Mouse (Mus musculus) liver, adult (tissue): ENCODE measurements around the gene Chac1.

Source experiments
- GATA4 ChIP-seq: IDR thresholded peaks from 2 replicates; pipeline ENCODE4 v1.6.1; 2014; ENCODE audit warnings: mild to moderate bottlenecking, low read length; ENCODE audit not compliant: insufficient replicate concordance

Gene Chac1

DNA sequence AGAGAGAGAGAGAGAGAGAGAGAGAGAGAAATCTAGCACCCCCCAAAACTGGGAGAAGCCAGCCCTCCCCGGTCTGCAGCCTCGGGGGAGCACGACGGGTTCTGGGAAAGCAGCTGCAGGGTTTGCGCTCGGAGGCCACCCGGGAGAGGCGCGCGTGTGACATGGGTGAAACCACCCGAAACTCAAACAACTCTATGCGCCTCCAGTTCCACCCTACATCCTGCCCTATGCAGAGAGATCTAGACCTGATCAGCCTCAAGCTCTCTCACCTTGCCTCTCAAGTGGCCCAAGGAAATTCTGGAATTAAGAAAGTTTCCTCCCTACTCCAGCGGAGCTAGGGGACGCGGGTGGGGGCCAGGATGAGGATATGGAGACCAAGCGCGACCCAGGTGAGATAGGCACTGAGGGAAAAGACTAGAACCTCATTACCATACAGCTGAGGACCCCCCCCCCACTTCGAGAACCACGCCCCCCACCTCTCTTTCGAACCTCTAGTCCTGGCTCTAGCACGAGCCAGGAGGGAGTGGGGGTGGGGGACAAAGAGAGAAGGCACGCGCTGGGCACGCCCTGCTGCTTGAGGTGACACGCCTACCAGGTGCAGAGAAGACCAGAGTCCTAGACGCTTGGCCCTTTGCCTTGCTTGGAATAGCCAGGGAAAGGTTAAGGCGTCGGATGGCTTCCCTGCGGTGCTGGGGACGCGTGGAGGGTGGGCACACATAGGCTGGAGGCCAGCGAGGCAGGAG lies 26.3 kb upstream of the Chac1 start:
- no peak for TF ChIP-seq GATA4

DNA sequence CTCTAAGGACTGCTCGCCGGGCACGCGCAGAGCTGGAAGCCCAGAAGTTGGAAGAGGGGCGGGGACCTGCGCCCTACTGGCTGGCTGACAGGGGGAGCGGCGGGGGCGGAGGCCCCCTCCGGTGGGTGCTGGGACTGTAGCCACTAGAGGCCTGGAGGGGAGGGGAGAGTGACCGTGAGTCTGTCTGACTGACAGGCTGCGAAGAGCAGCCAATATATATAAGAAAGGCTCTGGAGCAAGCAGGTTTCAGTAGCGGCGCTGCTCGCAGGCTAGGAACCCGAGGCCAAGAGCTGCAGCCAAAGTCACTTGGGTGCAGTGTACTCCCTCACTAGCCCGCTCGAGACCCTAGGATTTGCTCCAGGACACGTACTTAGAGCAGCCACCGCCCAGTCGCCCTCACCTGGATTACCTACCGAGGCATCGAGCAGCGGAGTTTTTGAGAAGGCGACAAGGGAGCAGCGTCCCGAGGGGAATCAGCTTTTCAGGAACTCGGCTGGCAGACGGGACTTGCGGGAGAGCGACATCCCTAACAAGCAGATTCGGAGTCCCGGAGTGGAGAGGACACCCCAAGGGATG lies 25.4 kb upstream of the Chac1 start, which contains the start of gene Dll4:
Gene Dll4, plus strand, starts transcription at position 217 of the 576 bp plus-strand sequence.
- no peak; the same call in 1 of the 2 replicates for TF ChIP-seq GATA4

DNA sequence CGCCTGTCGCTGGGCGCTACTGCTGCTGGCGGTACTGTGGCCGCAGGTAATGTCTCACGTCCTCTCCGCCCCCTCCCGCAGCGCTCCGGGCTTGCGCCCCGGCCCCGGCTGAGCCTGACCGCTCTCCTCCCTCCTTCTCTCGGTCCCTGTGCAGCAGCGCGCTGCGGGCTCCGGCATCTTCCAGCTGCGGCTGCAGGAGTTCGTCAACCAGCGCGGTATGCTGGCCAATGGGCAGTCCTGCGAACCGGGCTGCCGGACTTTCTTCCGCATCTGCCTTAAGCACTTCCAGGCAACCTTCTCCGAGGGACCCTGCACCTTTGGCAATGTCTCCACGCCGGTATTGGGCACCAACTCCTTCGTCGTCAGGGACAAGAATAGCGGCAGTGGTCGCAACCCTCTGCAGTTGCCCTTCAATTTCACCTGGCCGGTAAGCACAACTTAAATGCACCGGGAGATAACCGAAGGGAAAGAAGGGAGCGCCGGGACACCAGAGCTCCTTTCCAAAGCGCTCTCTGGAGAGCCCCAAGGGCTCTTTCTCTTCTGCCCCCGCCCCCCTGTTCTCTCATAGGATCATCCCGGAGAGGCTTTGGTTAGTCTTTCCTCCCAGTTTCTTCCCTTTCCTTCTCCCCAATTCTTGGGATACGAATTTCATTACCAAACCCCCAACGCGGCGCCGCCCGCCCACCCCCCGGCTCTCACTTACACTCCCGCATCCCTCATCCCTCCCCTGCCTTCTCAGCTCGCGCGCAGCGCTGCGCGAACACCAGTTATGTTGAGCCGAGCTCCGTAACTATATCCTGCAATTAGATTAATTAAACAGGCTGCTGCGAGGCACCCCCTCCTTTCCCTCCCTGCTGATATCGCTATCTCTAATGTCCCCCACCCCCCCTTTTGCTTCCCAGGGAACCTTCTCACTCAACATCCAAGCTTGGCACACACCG lies 24.6 kb upstream of the Chac1 start:
- no peak; the same call in 1 of the 2 replicates for TF ChIP-seq GATA4

DNA sequence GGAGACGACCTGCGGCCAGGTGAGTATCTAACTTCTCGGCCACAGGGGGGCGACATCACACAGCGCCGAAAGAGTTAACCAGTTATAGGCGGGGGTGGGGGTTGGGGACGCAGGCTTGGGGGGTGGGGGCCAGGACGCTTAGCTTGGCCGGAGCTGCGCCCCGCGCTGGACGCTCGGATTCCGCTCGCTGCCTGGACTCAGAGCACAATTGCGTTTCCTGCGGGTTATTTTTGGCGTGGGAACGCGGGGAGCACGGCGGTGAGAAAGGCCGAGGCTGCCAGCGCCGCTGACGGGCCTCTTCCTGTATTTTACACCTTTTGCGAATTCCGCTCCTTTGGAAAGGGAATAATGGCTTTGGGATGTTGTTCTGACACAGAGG lies 23.9 kb upstream of the Chac1 start:
- peak; percentile 33; the same call in 1 of the 2 replicates for TF ChIP-seq GATA4

DNA sequence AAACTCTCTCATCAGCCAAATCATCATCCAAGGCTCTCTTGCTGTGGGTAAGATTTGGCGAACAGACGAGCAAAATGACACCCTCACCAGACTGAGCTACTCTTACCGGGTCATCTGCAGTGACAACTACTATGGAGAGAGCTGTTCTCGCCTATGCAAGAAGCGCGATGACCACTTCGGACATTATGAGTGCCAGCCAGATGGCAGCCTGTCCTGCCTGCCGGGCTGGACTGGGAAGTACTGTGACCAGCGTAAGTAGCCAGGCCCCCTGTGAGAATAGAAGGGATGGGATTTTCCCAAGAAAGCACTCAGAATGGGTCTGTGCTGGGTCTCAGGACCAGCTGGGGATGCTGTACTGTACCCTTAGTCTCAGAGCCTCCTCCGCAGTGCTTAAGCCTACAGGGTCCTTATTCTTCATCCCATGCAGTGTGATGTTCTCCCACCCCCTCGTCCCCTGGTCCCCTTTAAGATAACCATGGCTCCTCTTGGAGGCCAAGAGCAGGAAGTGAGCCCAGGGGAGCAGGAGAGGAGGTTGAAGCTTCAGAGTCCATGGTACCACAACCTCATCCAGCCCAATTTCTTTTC lies 23.0 kb upstream of the Chac1 start:
- no peak for TF ChIP-seq GATA4

DNA sequence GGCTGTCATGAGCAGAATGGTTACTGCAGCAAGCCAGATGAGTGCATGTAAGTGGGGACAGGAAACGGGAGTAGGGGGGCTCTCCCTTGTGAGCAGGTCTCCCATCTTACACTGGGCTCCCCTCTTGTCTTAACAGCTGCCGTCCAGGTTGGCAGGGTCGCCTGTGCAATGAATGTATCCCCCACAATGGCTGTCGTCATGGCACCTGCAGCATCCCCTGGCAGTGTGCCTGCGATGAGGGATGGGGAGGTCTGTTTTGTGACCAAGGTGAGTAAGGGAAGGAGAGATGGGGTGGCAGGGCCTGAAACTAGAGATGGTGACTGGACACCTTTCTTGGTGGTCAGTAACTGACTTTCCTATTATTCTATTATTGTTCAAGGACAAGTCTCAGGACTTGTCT lies 22.5 kb upstream of the Chac1 start:
- no peak for TF ChIP-seq GATA4

DNA sequence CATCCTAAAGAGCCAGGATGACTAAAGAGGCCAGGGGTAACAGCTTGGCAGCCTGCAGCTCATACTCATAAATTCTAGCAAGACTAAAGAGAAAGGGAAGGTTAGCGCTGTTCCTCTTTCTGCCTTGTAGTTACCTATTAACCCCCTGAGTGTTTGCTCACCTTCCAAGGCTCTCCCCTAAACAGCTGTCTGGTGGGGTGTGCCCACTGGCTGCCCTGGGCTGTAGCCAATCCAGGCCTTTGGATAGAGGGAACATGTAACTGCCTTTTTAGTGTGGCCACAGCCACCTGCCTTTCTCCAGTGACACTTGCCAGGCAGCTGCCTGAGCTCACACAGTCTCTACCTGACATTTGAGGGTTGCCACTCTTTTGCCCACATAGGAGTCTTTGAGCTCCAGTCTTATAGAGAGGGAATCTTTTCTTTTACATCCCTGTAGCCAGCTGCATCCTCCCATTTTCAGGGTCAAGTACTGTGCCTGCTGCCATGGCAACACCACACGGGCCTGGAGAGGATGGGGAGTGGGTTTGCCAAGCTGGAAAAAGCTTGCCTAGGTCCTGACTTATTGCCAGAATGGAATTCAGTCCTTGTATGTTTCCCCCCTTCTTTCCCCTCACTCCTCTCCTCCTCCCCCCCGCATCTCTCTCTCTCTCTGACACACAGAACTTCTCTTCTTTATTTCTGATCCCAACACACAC lies 21.8 kb upstream of the Chac1 start:
- TF ChIP-seq GATA4 = no peak

DNA sequence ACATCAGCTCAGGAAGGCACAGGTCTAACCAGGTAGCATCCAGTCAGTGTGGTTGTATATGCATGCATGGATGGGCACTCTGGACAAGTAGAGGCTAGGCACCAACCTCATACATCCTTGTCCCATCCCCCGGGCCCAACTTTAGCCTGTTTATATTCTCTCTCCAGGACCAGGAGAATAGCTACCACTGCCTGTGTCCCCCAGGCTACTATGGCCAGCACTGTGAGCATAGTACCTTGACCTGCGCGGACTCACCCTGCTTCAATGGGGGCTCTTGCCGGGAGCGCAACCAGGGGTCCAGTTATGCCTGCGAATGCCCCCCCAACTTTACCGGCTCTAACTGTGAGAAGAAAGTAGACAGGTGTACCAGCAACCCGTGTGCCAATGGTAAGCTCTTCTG lies 20.2 kb upstream of the Chac1 start:
- no peak for TF ChIP-seq GATA4

DNA sequence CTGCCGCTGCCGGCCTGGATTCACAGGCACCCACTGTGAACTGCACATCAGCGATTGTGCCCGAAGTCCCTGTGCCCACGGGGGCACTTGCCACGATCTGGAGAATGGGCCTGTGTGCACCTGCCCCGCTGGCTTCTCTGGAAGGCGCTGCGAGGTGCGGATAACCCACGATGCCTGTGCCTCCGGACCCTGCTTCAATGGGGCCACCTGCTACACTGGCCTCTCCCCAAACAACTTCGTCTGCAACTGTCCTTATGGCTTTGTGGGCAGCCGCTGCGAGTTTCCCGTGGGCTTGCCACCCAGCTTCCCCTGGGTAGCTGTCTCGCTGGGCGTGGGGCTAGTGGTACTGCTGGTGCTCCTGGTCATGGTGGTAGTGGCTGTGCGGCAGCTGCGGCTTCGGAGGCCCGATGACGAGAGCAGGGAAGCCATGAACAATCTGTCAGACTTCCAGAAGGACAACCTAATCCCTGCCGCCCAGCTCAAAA lies 18.8 kb upstream of the Chac1 start:
- TF ChIP-seq GATA4 = no peak

DNA sequence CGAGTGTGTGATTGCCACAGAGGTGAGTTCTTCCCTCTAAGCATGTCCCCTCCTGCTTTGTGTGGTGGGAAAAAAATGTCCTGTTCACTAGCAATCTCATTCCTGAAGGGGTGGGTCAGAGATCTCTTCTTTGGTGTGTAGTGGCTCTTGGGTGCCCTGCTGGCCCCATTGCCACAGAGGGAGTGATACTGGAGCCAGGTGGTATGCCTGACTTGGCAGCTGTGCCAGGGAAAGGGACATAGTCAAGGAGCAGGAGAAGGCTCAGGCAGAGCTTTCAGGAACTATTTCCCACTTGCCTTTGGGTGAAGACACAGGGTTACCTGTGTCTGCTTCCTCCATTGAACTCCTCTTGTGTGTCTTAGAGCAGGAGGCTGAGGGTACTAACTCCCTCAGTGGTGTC lies 16.9 kb upstream of the Chac1 start:
- no peak for TF ChIP-seq GATA4

DNA sequence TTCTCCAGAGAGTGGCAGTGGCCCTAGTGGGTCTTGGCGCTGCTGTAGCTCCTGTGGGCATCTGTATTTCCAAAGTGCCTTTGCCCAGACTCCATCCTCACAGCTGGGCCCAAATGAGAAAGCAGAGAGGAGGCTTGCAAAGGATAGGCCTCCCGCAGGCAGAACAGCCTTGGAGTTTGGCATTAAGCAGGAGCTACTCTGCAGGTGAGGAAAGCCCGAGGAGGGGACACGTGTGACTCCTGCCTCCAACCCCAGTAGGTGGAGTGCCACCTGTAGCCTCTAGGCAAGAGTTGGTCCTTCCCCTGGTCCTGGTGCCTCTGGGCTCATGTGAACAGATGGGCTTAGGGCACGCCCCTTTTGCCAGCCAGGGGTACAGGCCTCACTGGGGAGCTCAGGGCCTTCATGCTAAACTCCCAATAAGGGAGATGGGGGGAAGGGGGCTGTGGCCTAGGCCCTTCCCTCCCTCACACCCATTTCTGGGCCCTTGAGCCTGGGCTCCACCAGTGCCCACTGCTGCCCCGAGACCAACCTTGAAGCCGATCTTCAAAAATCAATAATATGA lies 16.0 kb upstream of the Chac1 start:
- TF ChIP-seq GATA4 = no peak

DNA sequence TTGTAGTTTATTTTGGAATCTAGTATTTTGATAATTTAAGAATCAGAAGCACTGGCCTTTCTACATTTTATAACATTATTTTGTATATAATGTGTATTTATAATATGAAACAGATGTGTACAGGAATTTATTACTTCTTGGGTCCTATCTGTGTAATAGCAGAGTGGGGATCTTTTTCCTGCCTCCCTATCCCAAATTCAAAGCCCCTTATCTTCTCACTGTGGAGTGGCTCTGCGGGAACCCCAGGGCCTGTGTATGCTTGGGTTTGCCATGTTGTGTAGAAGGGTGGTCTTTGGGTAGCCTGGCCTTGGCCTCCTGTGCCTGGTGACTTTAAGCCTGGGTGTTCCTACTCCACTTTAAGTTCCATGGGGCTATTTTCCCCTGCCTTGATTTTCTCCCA lies 15.5 kb upstream of the Chac1 start:
- no peak for TF ChIP-seq GATA4

DNA sequence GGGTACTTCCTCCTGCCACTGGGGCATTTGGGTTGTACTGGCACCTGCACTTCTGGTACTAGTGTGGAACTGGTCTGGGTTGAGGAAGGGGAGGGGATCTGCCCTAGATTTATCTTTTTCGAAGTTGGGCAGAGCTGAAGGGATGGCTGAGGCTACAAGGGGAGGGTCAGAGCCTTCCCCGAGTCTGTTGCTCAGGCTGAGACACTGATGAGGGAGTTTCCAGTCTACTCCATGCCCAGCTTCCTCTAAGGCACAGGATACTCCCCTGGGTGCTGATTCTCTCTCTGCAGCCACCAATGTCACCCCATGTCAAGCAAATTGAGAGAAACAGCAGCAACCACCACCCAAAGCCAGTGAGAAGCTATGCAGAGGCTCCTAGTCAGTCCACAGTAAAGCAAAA lies 15.0 kb upstream of the Chac1 start:
- TF ChIP-seq GATA4 = no peak

DNA sequence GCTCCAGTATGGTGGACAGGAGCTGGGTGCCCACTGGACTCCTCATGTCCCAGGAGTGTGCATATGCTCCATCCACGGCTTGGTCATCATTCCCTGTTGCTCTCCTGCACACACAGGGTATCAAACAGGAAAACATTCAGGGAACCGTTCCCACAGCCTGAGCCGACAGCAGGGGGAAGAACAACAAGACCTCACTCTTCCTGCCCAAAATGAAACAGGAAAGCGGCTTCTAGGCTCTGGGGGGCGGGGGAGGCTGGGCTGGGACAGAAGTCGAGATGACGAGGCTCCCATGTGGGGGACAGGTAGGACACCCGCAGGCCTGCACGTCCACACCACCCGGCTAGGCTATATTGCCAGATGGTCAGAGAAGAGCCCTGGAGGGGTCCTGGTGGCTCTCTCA lies 14.6 kb upstream of the Chac1 start:
- peak; percentile 62; the same call in 1 of the 2 replicates for TF ChIP-seq GATA4
